Comparison of ENCODE assay signal across 8 mouse cellular contexts in genomic region chr6:89351441-89352137, GRCm38 (mm10). TPM values are rescaled to one million over a fixed set of nuclear protein-coding genes. Genes with fewer than 3 reads are reported as not detected.
DNase-seq lines count a peak whose midpoint lies in the region; ATAC-seq and TF ChIP-seq lines count a peak whose summit lies in the region.

No protein-coding gene starts in this region.

- peak; percentile 44 for DNase-seq in cerebellum, adult 9-10 months
- DNase-seq in cerebellum, adult 18-20 months: no peak
- DNase-seq in adrenal gland, postnatal 10 days: peak; percentile 83
- DNase-seq in forebrain, postnatal 0 days: peak; percentile 76
- DNase-seq in lung, embryonic 14.5 days: peak; percentile 86
- peak; percentile 53 for DNase-seq in retina, embryonic 14.5 days (ENCODE audit: low spot score)
- no peak for DNase-seq in thymus, postnatal 10 days (ENCODE audit: low spot score in 2 of 2)

- H3K4me2 ChIP-seq in forebrain, postnatal 0 days (ENCODE audit: low read depth): no peak overlapping the region
- H3K4me2 ChIP-seq in hindbrain, embryonic 16.5 days (ENCODE audit: low read length): no peak overlapping the region
- no peak overlapping the region for H3K4me2 ChIP-seq in lung, embryonic 14.5 days

- TF ChIP-seq CTCF in forebrain, postnatal 0 days (IDR thresholded peaks at IDR 0.05; ENCODE audit: low read depth): peak; percentile 49
- peak; percentile 55; the same call in 1 of the 2 replicates for TF ChIP-seq CTCF in lung, embryonic 14.5 days (IDR thresholded peaks at IDR 0.05; ENCODE audit: low read depth)

- 12% methylated on average over 5 of the region's 5 CpGs for WGBS in forebrain, postnatal 0 days
- WGBS in hindbrain, embryonic 16.5 days: 15% methylated on average over 5 of the region's 5 CpGs
- WGBS in lung, embryonic 14.5 days: 20% methylated on average over 5 of the region's 5 CpGs

- ATAC-seq in forebrain, postnatal 0 days: peak; percentile 90
- ATAC-seq in hindbrain, embryonic 16.5 days: peak; percentile 68
- peak; percentile 79 for ATAC-seq in lung, embryonic 14.5 days (ENCODE audit: insufficient read depth)

- no peak overlapping the region for H3K9ac ChIP-seq in forebrain, postnatal 0 days
- no peak overlapping the region for H3K9ac ChIP-seq in hindbrain, embryonic 16.5 days (ENCODE audit: low read depth, low read length)
- 0 out of 2 replicates have a peak overlapping the region, but pooled peaks have one; percentile 14 for H3K9ac ChIP-seq in lung, embryonic 14.5 days

- H3K27ac ChIP-seq in forebrain, postnatal 0 days (ENCODE audit: low read depth, low read length): 0 out of 2 replicates have a peak overlapping the region, but pooled peaks have one; percentile 3
- peak overlapping the region; percentile 60 for H3K27ac ChIP-seq in hindbrain, embryonic 16.5 days (ENCODE audit: low read depth, low read length)
- peak overlapping the region; percentile 83 for H3K27ac ChIP-seq in lung, embryonic 14.5 days (ENCODE audit: low read depth)

- no peak overlapping the region for H3K4me3 ChIP-seq in forebrain, postnatal 0 days (ENCODE audit: low read depth, low read length)
- H3K4me3 ChIP-seq in hindbrain, embryonic 16.5 days (ENCODE audit: low read length): no peak overlapping the region
- H3K4me3 ChIP-seq in lung, embryonic 14.5 days (ENCODE audit: low read depth, low read length): no peak overlapping the region

- peaks cover 6% of the 10 kb centered on the region for H3K4me1 ChIP-seq in forebrain, postnatal 0 days (ENCODE audit: insufficient read depth)
- H3K4me1 ChIP-seq in hindbrain, embryonic 16.5 days (ENCODE audit: control insufficient read depth, insufficient read depth, low read depth, low read length): peaks cover 47% of the 10 kb centered on the region
- peaks cover 16% of the 10 kb centered on the region for H3K4me1 ChIP-seq in lung, embryonic 14.5 days (ENCODE audit: insufficient read depth)

- H3K36me3 ChIP-seq in forebrain, postnatal 0 days (ENCODE audit: insufficient read depth): peaks cover 65% of the 10 kb centered on the region
- peaks cover 13% of the 10 kb centered on the region; the same call in 1 of the 2 replicates for H3K36me3 ChIP-seq in hindbrain, embryonic 16.5 days (ENCODE audit: control insufficient read depth, insufficient read depth, low read length)
- peaks cover 70% of the 10 kb centered on the region for H3K36me3 ChIP-seq in lung, embryonic 14.5 days (ENCODE audit: insufficient read depth)

- H3K27me3 ChIP-seq in forebrain, postnatal 0 days (ENCODE audit: insufficient read depth, low read length): no peaks in the 10 kb centered on the region
- H3K27me3 ChIP-seq in hindbrain, embryonic 16.5 days (replicated peaks; ENCODE audit: control insufficient read depth, insufficient read depth, low read length): no peaks in the 10 kb centered on the region
- no peaks in the 10 kb centered on the region for H3K27me3 ChIP-seq in lung, embryonic 14.5 days (ENCODE audit: insufficient read depth, low read length)

- no peaks in the 10 kb centered on the region for H3K9me3 ChIP-seq in forebrain, postnatal 0 days (ENCODE audit: low read length)
- no peaks in the 10 kb centered on the region for H3K9me3 ChIP-seq in hindbrain, embryonic 16.5 days (ENCODE audit: control insufficient read depth, low read length)
- H3K9me3 ChIP-seq in lung, embryonic 14.5 days (ENCODE audit: low read depth, low read length): no peaks in the 10 kb centered on the region

RNA-seq across cellular contexts. Expression of gene Plxna1, which starts 10.8 kb away (rescaled TPM):
- total RNA-seq in adrenal gland, postnatal 10 days (2021): 10 to 100 TPM; 47.7 to 56.6 TPM
- total RNA-seq in forebrain, postnatal 0 days (2014; rRNA removed): 78.2 and 111 TPM in 2 replicates
- 20.3 and 42.1 TPM in 2 replicates for polyA plus RNA-seq in forebrain, postnatal 0 days (2015; fragmentation: Nextera tagmentation; extraction: Ambion mirVana)
- polyA plus RNA-seq in hindbrain, embryonic 16.5 days (2015; fragmentation: Nextera tagmentation; extraction: Ambion mirVana): 21.6 and 44.7 TPM in 2 replicates
- 26.8 and 32.2 TPM in 2 replicates for polyA plus RNA-seq in lung, embryonic 14.5 days (2014; fragmentation: Nextera tagmentation; extraction: Ambion mirVana)

Comparison
In these comparisons a context has a peak if more than half of its experiments do, and no peak if none do; other contexts are left out.
1. DNase-seq: peak in cerebellum, adult 9-10 months (single experiment), adrenal gland, postnatal 10 days (single experiment), forebrain, postnatal 0 days (single experiment), lung, embryonic 14.5 days (single experiment) and retina, embryonic 14.5 days (single experiment); none in cerebellum, adult 18-20 months (0 of 2) and thymus, postnatal 10 days (0 of 2).
2. H3K27ac ChIP-seq: peak in every context shown above with its lines; median percentile 83 in lung, embryonic 14.5 days; 60 in hindbrain, embryonic 16.5 days; 3 in forebrain, postnatal 0 days.
3. Peak in every context shown above with its lines, with median percentiles within 50 percentile points of each other: ATAC-seq.